Mouse (Mus musculus) megakaryocyte, embryonic 14.5 days (primary cell): Measurements from ENCODE around the gene Mcrip2.

ENCODE experiments used
- FLI1 ChIP-seq: IDR thresholded peaks from 2 replicates; pipeline ENCODE4 v1.6.1; 2012; ENCODE audit warnings: low read length, inconsistent platforms, mixed read lengths
- GATA1 ChIP-seq: IDR thresholded peaks from 3 replicates; pipeline ENCODE4 v1.6.1; 2012; ENCODE audit warnings: mixed read lengths, low read length, inconsistent platforms, borderline replicate concordance

DNA sequence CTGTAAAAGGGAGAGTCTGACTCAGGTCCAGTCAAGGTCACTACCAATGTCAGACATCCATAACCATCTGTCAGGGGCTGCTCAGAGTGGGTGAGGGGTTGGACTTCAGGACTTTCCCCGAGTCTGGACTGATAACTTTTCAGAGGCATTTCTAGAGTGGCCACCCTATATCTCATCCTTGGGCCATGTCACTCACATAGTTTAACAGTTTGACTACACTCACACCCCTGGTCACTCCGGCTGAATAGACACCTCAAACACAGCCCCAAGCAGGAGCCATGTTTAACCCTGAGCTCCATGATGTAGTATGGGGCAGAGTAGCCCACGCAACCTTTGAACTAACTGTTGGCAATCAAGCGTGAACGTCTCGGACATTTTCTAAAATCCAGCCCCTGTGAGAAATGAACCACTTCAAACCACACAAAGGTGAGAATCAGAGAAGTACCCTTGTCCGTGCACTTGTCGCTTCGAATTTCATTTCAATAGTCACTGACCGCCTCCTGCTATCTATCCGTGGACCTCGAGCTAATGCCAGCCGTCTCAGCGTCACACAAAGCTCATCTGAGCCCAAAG, 5.7 kb upstream of the Mcrip2 start:
- no peak for TF ChIP-seq GATA1
- TF ChIP-seq FLI1, result no peak
